Mouse (Mus musculus) G1E (cell line): Measurements from ENCODE around the gene 3110009E18Rik.

Experiments used
- CTCF ChIP-seq: IDR thresholded peaks from 2 replicates; pipeline ENCODE4 v1.5.1; 2012; ENCODE audit warnings: low read depth, low read length, inconsistent platforms, mixed read lengths
- TAL1 ChIP-seq: conservative IDR thresholded peaks from 2 replicates; pipeline ENCODE4 v1.6.1; 2012; ENCODE audit warnings: low read depth, low read length, inconsistent platforms, mixed read lengths

DNA sequence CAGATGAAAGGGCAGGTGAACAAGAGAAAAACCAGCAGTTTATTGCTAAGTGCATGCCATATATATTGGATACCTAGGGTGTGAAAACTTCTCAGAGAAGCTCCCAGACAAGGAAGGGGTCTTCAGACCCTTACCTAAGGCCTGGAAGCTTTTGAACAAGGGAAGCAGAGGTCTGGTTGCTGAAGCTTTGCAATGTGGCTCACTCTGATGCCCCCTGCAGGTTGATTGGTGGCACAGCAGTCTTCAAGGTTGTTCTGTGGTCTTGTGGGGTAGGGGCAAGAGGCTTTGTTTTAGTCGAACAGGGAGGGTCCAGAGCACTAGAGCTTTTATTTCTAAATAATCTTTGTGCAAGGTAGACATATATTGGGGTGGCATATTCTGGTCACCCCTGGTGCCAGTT lies 34.3 kb downstream of the 3110009E18Rik start:
- TF ChIP-seq CTCF (peak; percentile 71), TAL1 (no peak)
